Mouse (Mus musculus): ENCODE results near the gene Defb36. TPM values are rescaled to one million over a fixed set of nuclear protein-coding genes. Genes with fewer than 3 reads are reported as not detected.

Defb36 gene
- polyA plus RNA-seq (2012; rRNA removed): not detected in 2 replicates

- TF ChIP-seq POLR2A (IDR thresholded peaks at IDR 0.05; ENCODE audit: low read depth, low read length): no peak
- no peak for TF ChIP-seq CTCF (IDR thresholded peaks at IDR 0.05; ENCODE audit: extremely low read depth, insufficient read depth, insufficient read length, insufficient replicate concordance)
- H3K4me1 ChIP-seq (ENCODE audit: control insufficient read depth, insufficient read depth, insufficient read length): no peaks in the 10 kb centered on the region
- no peaks in the 10 kb centered on the region for H3K27me3 ChIP-seq (ENCODE audit: control insufficient read depth, insufficient read depth, low read length)
- DNase-seq (ENCODE audit: low read depth in 1 of 2, low spot score in 2 of 2): no peak
- H3K4me3 ChIP-seq (ENCODE audit: extremely low read depth, insufficient read depth, insufficient read length): no peak within 1 kb of the TSS
- no peak within 1 kb of the TSS for H3K27ac ChIP-seq (ENCODE audit: insufficient read depth, low read length)
- 74% methylated on average over 15 of the region's 15 CpGs for WGBS
- no peaks in the 10 kb centered on the region for H3K36me3 ChIP-seq (ENCODE audit: control insufficient read depth, insufficient read depth, low read length)
Measured at GRCm38 (mm10) chr2:152604057-152604456, at the start of gene Defb36. TSS of gene Defb36 (plus strand) at chr2:152604327.

GRCm38 (mm10) chr2:152556655-152557054, 47.5 kb upstream of the Defb36 start:
- no peaks in the 10 kb centered on the region for H3K4me1 ChIP-seq (ENCODE audit: control insufficient read depth, insufficient read depth, insufficient read length)
- WGBS: 26% methylated on average over 7 of the region's 7 CpGs
- no peak overlapping the region for H3K27ac ChIP-seq (ENCODE audit: insufficient read depth, low read length)
- H3K27me3 ChIP-seq (ENCODE audit: control insufficient read depth, insufficient read depth, low read length): no peaks in the 10 kb centered on the region
- no peaks in the 10 kb centered on the region for H3K36me3 ChIP-seq (ENCODE audit: control insufficient read depth, insufficient read depth, low read length)
- no peak for DNase-seq (ENCODE audit: low read depth in 1 of 2, low spot score in 2 of 2)
- TF ChIP-seq CTCF (IDR thresholded peaks at IDR 0.05; ENCODE audit: extremely low read depth, insufficient read depth, insufficient read length, insufficient replicate concordance) (no peak), POLR2A (IDR thresholded peaks at IDR 0.05; ENCODE audit: low read depth, low read length) (no peak)
- no peak overlapping the region for H3K4me3 ChIP-seq (ENCODE audit: extremely low read depth, insufficient read depth, insufficient read length)

GRCm38 (mm10) chr2:152569038-152569437, 35.1 kb upstream of the Defb36 start, which contains the start of gene Gm17416:
TSS of gene Gm17416 (plus strand) at chr2:152569338.
- H3K4me3 ChIP-seq (ENCODE audit: extremely low read depth, insufficient read depth, insufficient read length): no peak within 1 kb of the TSS
- no peak for DNase-seq (ENCODE audit: low read depth in 1 of 2, low spot score in 2 of 2)
- no peaks in the 10 kb centered on the region for H3K36me3 ChIP-seq (ENCODE audit: control insufficient read depth, insufficient read depth, low read length)
- H3K27ac ChIP-seq (ENCODE audit: insufficient read depth, low read length): no peak within 1 kb of the TSS
- no peaks in the 10 kb centered on the region for H3K4me1 ChIP-seq (ENCODE audit: control insufficient read depth, insufficient read depth, insufficient read length)
- WGBS: 82% methylated on average over 5 of the region's 5 CpGs
- no peaks in the 10 kb centered on the region for H3K27me3 ChIP-seq (ENCODE audit: control insufficient read depth, insufficient read depth, low read length)
- TF ChIP-seq POLR2A (IDR thresholded peaks at IDR 0.05; ENCODE audit: low read depth, low read length) (no peak), CTCF (IDR thresholded peaks at IDR 0.05; ENCODE audit: extremely low read depth, insufficient read depth, insufficient read length, insufficient replicate concordance) (no peak)

GRCm38 (mm10) chr2:152569881-152570280, 34.2 kb upstream of the Defb36 start:
- no peak for TF ChIP-seq POLR2A (IDR thresholded peaks at IDR 0.05; ENCODE audit: low read depth, low read length)
- no peak for TF ChIP-seq CTCF (IDR thresholded peaks at IDR 0.05; ENCODE audit: extremely low read depth, insufficient read depth, insufficient read length, insufficient replicate concordance)
- 86% methylated on average over 4 of the region's 4 CpGs for WGBS
- H3K4me1 ChIP-seq (ENCODE audit: control insufficient read depth, insufficient read depth, insufficient read length): no peaks in the 10 kb centered on the region
- no peak overlapping the region for H3K4me3 ChIP-seq (ENCODE audit: extremely low read depth, insufficient read depth, insufficient read length)
- H3K27me3 ChIP-seq (ENCODE audit: control insufficient read depth, insufficient read depth, low read length): no peaks in the 10 kb centered on the region
- no peak for DNase-seq (ENCODE audit: low read depth in 1 of 2, low spot score in 2 of 2)
- H3K36me3 ChIP-seq (ENCODE audit: control insufficient read depth, insufficient read depth, low read length): no peaks in the 10 kb centered on the region
- no peak overlapping the region for H3K27ac ChIP-seq (ENCODE audit: insufficient read depth, low read length)

DNA sequence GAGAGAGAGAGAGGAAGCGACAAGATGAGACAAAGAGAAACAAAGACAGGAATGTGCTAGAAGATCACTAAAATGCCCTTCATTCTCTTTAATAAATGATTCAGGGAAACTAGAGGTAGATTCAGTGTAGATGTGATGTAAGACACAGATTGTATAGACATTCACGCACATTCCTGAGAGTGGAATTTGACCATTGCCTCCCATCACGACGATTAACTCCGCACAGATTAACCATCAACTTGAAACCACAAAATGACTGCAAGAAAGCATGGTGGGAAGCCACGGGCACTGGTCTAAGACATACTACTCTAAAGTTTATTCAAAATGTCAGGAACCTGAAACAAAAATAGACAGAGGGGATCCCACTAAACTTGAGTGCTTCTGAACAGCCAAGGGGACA, 33.8 kb upstream of the Defb36 start:
- no peaks in the 10 kb centered on the region for H3K36me3 ChIP-seq (ENCODE audit: control insufficient read depth, insufficient read depth, low read length)
- H3K4me3 ChIP-seq (ENCODE audit: extremely low read depth, insufficient read depth, insufficient read length): no peak overlapping the region
- no peak overlapping the region for H3K27ac ChIP-seq (ENCODE audit: insufficient read depth, low read length)
- TF ChIP-seq POLR2A (IDR thresholded peaks at IDR 0.05; ENCODE audit: low read depth, low read length) (no peak), CTCF (IDR thresholded peaks at IDR 0.05; ENCODE audit: extremely low read depth, insufficient read depth, insufficient read length, insufficient replicate concordance) (no peak)
- H3K27me3 ChIP-seq (ENCODE audit: control insufficient read depth, insufficient read depth, low read length): no peaks in the 10 kb centered on the region
- DNase-seq (ENCODE audit: low read depth in 1 of 2, low spot score in 2 of 2): no peak
- H3K4me1 ChIP-seq (ENCODE audit: control insufficient read depth, insufficient read depth, insufficient read length): no peaks in the 10 kb centered on the region
- 58% methylated on average over 6 of the region's 6 CpGs for WGBS

- no peaks in the 10 kb centered on the region for H3K4me1 ChIP-seq (ENCODE audit: control insufficient read depth, insufficient read depth, insufficient read length)
- H3K4me3 ChIP-seq (ENCODE audit: extremely low read depth, insufficient read depth, insufficient read length): no peak within 1 kb of the TSS
- TF ChIP-seq CTCF (IDR thresholded peaks at IDR 0.05; ENCODE audit: extremely low read depth, insufficient read depth, insufficient read length, insufficient replicate concordance) (no peak), POLR2A (IDR thresholded peaks at IDR 0.05; ENCODE audit: low read depth, low read length) (no peak)
- H3K27ac ChIP-seq (ENCODE audit: insufficient read depth, low read length): no peak within 1 kb of the TSS
- DNase-seq (ENCODE audit: low read depth in 1 of 2, low spot score in 2 of 2): no peak
- no peaks in the 10 kb centered on the region for H3K27me3 ChIP-seq (ENCODE audit: control insufficient read depth, insufficient read depth, low read length)
- WGBS: 62% methylated on average over 11 of the region's 11 CpGs
- H3K36me3 ChIP-seq (ENCODE audit: control insufficient read depth, insufficient read depth, low read length): no peaks in the 10 kb centered on the region
Measured at GRCm38 (mm10) chr2:152572114-152572794, 31.9 kb upstream of the Defb36 start, which contains the start of gene Defb21. TSS of gene Defb21 (plus strand) at chr2:152572744.

DNA sequence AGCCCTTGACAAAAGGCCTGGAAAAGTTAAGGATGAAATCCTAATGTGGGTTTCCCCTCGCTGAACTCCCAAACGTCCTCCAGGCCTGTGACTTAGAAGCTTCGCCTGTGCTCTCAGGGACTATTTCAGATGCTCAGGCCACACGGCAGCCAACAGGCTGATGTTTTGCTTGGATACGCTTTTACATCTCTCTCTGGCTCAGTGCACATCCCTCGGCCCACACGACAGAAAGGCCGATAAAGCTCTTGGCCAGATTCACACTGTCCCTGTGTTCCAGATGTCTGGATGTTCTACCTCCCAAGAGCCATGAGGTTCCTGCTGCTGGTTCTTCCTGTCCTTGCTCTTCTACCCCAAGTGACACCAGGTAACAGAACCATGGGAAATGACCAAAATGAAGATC, 30.6 kb upstream of the Defb36 start:
- Histone ChIP-seq H3K27ac (ENCODE audit: insufficient read depth, low read length) (no peak overlapping the region), H3K36me3 (ENCODE audit: control insufficient read depth, insufficient read depth, low read length) (no peaks in the 10 kb centered on the region), H3K4me1 (ENCODE audit: control insufficient read depth, insufficient read depth, insufficient read length) (no peaks in the 10 kb centered on the region), H3K27me3 (ENCODE audit: control insufficient read depth, insufficient read depth, low read length) (no peaks in the 10 kb centered on the region), H3K4me3 (ENCODE audit: extremely low read depth, insufficient read depth, insufficient read length) (no peak overlapping the region)
- WGBS: 93% methylated on average over 8 of the region's 8 CpGs
- TF ChIP-seq CTCF (IDR thresholded peaks at IDR 0.05; ENCODE audit: extremely low read depth, insufficient read depth, insufficient read length, insufficient replicate concordance) (no peak), POLR2A (IDR thresholded peaks at IDR 0.05; ENCODE audit: low read depth, low read length) (no peak)
- no peak for DNase-seq (ENCODE audit: low read depth in 1 of 2, low spot score in 2 of 2)
